Mouse (Mus musculus) liver, postnatal 0 days (tissue): ENCODE measurements around the gene Map3k4.

Source experiments
- CTCF ChIP-seq: sonication (generic); IDR thresholded peaks from 2 replicates; pipeline ENCODE4 v1.5.1; 2016; ENCODE audit warnings: antibody characterized with exemption, low read depth
- EP300 ChIP-seq: IDR thresholded peaks from 2 replicates; pipeline ENCODE4 v1.6.1; 2016; ENCODE audit warnings: antibody characterized with exemption, low read depth, mild to moderate bottlenecking

- TF ChIP-seq EP300 (no peak), CTCF (no peak)
Measured at GRCm38 (mm10) chr17:12216224-12216623, 102.4 kb downstream of the Map3k4 start.
